Mouse (Mus musculus): ENCODE data around the gene Ifnlr1. TPM values are rescaled to one million over a fixed set of nuclear protein-coding genes. Genes with fewer than 3 reads are reported as not detected.

Gene Ifnlr1
- total RNA-seq, 4 experiments from 2014 or later = 0.27 to 0.37 (median 0.32) TPM

DNA sequence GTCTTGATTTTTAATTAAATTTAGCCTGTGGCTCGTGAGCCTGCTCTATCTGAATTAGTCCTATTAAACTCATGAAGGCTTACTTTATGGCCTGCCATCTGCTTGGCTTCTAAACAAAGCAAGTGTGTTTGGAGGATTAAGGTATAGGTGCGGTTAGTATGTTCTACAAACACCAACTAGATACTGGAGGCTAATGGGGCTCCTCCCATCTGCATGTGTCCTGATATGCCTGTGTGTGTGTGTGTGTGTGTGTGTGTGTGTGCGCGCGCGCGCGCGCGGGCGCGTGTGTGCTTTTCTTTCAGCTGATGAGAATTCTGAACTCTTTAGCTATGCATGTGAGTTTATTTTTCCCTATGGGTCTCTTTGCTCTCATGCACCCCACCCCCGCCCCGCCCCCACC lies 53.6 kb downstream of the Ifnlr1 start:
- DNase-seq (ENCODE audit: low spot score in 2 of 2) = no peak

DNA sequence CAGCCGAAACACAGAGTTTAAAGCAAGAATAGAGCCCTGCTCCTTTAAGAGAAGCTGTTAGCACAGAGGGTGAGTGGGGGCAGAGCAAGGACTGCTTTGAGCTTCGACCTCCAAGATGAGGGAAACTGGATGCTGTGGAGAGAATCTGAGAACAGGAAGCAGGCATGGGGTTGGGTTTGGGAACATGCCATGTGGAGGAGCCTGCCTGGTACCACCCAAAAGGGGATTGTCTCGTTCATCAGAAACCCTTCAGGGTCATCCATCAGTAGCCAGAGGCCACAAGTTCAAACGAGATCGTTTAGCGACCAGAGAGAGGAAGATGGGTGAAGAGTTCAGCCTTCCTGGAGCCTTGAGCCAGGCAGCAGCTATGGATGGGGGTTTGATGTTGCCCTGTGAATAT lies 57.4 kb downstream of the Ifnlr1 start:
- DNase-seq (ENCODE audit: low spot score in 2 of 2) = no peak

DNA sequence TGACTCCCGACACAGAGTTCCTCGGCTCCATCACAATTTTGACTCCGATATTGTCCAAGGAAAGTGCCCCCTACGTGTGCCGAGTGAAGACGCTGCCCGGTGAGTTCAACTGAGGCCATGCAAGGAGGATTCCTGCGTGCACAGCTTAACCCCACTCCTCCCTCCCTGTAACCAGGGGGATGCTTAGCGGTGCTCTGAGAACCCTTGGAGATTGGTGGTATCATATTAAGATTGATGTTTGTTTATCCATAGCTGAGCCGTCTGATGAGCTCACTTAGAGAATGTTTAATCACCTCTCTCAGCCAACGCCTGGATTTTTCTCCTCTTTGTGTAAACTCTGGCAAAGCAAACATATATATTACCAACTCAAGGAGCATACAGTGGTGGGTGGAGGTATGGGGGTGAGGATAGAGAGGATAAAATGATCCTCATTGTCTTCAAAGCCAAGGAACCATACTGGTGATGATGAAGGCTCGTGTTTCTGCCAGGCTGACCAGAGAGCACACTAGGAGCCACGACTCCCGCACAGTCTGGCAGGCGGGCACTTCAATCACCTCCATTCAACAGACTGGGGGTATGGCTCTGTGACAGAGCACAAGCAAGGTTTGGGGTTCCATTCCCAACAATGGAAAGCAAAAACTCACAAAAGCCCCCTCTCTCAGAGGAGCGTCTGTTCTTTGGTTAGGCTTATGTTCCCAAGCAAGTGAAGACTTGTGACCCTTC lies 58.8 kb downstream of the Ifnlr1 start:
- no peak for DNase-seq (ENCODE audit: low spot score in 2 of 2)

DNA sequence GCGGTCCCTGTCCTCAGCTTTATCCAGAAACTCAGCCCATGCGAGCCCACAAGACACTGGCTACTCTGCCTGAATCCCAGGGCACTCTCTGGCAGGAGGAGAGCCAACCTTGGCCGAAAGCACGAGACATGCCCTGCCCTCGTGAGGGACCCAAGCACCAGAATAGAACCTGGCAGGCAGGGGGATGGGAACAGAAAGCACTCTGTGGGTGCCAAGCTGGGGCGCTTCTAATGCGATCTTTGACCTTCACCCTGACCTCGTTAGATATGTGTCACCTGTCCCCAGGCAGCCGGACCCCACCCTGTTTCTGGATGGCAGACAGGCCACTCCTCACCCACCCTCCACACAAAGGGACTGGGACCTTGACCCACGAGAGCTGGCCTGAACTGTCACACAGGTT lies 59.5 kb downstream of the Ifnlr1 start:
- DNase-seq (ENCODE audit: low spot score in 2 of 2) = no peak

DNA sequence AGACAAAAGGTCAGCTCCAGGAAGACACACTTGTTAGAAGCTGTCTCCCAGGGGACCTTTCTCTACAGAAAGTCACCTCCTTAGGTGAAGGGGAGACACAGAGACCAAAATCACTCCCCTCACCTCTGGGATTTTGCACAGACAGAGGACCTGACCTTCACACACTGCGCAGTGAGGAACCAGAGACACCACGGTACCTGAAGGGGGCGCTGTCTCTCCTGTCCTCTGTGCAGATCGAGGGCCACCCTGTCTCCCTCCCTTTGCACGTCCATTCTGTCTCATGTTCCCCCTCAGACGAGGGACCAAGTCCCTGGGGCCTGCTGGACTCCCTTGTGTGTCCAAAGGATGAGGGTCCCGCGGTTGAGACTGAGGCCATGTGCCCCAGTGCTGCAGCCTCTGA lies 64.8 kb downstream of the Ifnlr1 start:
- no peak for DNase-seq (ENCODE audit: low spot score in 2 of 2)

DNA sequence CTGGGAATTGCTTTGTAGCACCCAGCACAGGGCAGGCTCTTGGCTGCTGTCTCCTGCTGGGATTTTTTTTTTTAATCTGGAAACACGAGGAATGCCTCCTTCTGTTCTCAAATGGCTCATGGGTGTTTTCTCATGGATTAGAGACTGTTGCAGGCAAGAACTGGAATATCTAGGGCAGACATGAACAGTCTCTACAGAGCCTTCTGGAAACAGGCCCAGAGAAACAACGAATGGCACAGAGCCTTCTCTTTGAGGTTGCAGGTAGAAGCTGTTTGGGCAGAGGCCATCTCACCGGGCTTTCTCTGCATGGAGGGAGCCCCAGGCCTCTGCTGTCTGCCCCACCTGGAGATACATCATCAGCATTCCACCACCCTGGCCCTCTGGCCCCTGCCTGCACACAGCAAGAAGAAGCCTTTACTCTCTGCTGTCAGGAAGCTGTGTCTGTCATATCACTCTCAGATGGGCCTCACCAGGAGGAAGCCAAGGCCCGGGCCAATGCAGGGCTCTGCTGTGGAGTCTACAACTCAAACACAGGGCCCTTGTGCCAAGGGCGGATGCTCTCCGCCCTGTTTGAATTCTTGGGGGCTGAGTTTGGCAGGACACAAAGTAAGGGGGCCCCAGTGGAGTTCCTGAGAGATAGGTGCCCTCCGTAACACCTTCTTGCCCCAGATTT lies 66.2 kb downstream of the Ifnlr1 start:
- no peak for DNase-seq (ENCODE audit: low spot score in 2 of 2)

DNA sequence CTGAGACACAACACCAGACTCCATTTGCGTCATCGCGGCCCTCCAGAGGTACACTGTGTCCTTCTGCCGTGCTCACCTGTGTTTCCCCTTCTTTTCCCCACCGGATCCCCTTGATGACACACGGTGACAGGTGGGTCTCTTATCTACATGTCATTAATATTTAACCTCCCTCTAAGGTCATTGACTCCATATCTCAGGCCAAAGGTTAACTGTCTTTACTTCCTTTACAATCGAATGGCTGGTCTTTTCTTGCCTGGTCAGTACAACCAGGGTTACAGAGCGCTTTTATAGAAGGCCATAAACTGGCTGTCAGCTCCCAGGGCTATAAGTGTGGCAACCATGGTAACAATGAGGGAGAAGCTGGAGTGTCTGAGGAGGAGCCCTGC lies 66.7 kb downstream of the Ifnlr1 start:
- DNase-seq (ENCODE audit: low spot score in 2 of 2) = no peak

Other genes with a start within 250 kb of the Ifnlr1 start
- 1 to 10 TPM in 3 of 4 experiments, under 1 TPM in 1; 0.83 to 1.3 (median 1.2) TPM for gene Stpg1, start 191.5 kb upstream of the Ifnlr1 start, total RNA-seq (2022)
- 100 to 1,000 TPM in 3 of 4 experiments, 10 to 100 TPM in 1; 96.7 to 124 (median 114) TPM for gene Nipal3, start 191.2 kb upstream of the Ifnlr1 start, total RNA-seq (2022)
- 1 to 10 TPM; 1.1 to 1.8 (median 1.5) TPM for gene Grhl3, start 112.7 kb upstream of the Ifnlr1 start, total RNA-seq (2022)
- under 1 TPM in 1 of 4 experiments, not detected in 3; 0.14 TPM for gene Il22ra1, start 41.9 kb downstream of the Ifnlr1 start, total RNA-seq (2022)
- gene Myom3, start 73.4 kb downstream of the Ifnlr1 start, total RNA-seq (2022) = 1 to 10 TPM in 3 of 4 experiments, under 1 TPM in 1; 0.98 to 1.7 (median 1.1) TPM
- 10 to 100 TPM; 60.1 to 69.5 (median 63.3) TPM for gene Srsf10, start 169.5 kb downstream of the Ifnlr1 start, total RNA-seq (2022)
- 10 to 100 TPM; 39.6 to 49.8 (median 44.9) TPM for gene Pnrc2, start 187.6 kb downstream of the Ifnlr1 start, total RNA-seq (2022)
- under 1 TPM; 0.13 to 0.74 (median 0.40) TPM for gene Cnr2, start 209.1 kb downstream of the Ifnlr1 start, total RNA-seq (2022)
- 10 to 100 TPM; 33.5 to 54.6 (median 51.0) TPM for gene Fuca1, start 234.4 kb downstream of the Ifnlr1 start, total RNA-seq (2022)

Data from left cerebral cortex, adult 8-10 months (tissue).